Mouse (Mus musculus): ENCODE results near the gene Jph3.
A peak's percentile ranks its signal among the peaks of the same experiment; 100 is the strongest.

- TF ChIP-seq GATA1 (IDR thresholded peaks at IDR 0.05; ENCODE audit: borderline replicate concordance, low read length) (no peak), FLI1 (IDR thresholded peaks at IDR 0.05; ENCODE audit: low read length) (peak; percentile 73; the same call in 1 of the 2 replicates)
These were observed 99.8 kb downstream of the Jph3 start, which contains the start of gene Klhdc4 for GRCm38 (mm10) chr8:121829048-121829776.
